Mouse (Mus musculus) spleen, adult 2 months (tissue): Measurements from ENCODE around the gene Acin1. TPM values are rescaled to one million over a fixed set of nuclear protein-coding genes. Genes with fewer than 3 reads are reported as not detected.
A peak's percentile ranks its signal among the peaks of the same experiment; 100 is the strongest.

Source experiments
- DNase-seq, 2 experiments: peaks; one replicate each; pipeline versions ENCODE4 v3.0.0 to v3.0.0-alpha.2; 2012 to 2021; ENCODE audit warnings: low spot score in 2 of 2, low read depth in 1 of 2
- H3K27ac ChIP-seq: fragments of 200-500 bp; 2 replicates; pipeline ENCODE4 v1.5.1; 2012; ENCODE audit warnings: low read length, inconsistent platforms; ENCODE audit not compliant: insufficient read depth
- H3K27me3 ChIP-seq: fragments of 200-500 bp; 2 replicates; pipeline ENCODE4 v1.6.1; 2012; ENCODE audit warnings: mild to moderate bottlenecking, moderate library complexity, low read length, inconsistent platforms; ENCODE audit not compliant: control insufficient read depth, insufficient read depth
- H3K36me3 ChIP-seq: fragments of 200-500 bp; 2 replicates; pipeline ENCODE4 v1.6.1; 2012; ENCODE audit warnings: mild to moderate bottlenecking, low read length, inconsistent platforms; ENCODE audit not compliant: control insufficient read depth, insufficient read depth
- H3K4me1 ChIP-seq: fragments of 200-500 bp; 2 replicates; pipeline ENCODE4 v1.6.1; 2011; ENCODE audit warnings: inconsistent platforms; ENCODE audit not compliant: control insufficient read depth, insufficient read depth, insufficient read length
- H3K4me3 ChIP-seq: fragments of 200-500 bp; 2 replicates; pipeline ENCODE4 v1.5.1; 2011; ENCODE audit warnings: mild to moderate bottlenecking, inconsistent platforms; ENCODE audit not compliant: insufficient read depth, insufficient read length; ENCODE audit errors: extremely low read depth
- CTCF ChIP-seq: fragments of 200-500 bp; IDR thresholded peaks from 2 replicates; pipeline ENCODE4 v1.5.1; 2011; ENCODE audit warnings: mild to moderate bottlenecking, inconsistent platforms; ENCODE audit not compliant: insufficient read depth, insufficient read length, insufficient replicate concordance; ENCODE audit errors: extremely low read depth
- POLR2A ChIP-seq: fragments of 200-500 bp; IDR thresholded peaks from 2 replicates; pipeline ENCODE4 v1.6.1; 2011; ENCODE audit warnings: low read depth, low read length, inconsistent platforms
- WGBS: fragments of 180-500 bp; shearing (Covaris S2); methylation state at CpG from one replicate; pipeline ENCODE4 v1.1.7; 2018; 5-methylcytosine and 5-hydroxymethylcytosine counted together
- polyA plus RNA-seq: library from polyadenylated mRNA; depleted of rRNA; stranded (reverse); fragments of >200 nt; gene quantifications from 2 replicates; pipeline ENCODE4 v1.2.3, GENCODE M21; 2012

The Acin1 gene
- polyA plus RNA-seq, 1 experiment: 126 TPM

DNA sequence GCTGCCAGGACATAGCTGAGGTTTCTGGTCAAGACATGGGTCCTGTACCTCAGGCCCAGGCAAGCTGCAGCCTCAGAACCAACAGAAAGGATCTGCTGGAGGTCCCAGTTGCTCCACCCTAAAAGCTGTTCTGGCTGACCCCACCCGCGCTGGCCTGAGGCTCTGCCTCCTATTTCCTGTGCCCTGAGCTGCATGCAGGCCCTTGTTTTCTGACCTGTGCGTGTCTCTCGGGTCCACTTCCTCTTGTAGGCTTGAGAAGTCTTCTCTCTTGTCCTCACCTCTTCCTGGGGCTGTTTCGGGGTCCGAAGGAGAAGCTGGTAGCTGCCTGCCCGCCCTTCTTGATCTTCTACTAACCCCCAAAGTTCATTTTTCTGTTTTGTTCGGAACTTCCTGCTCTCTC lies 26.1 kb upstream of the Acin1 start:
- Histone ChIP-seq H3K4me1 (peaks cover 10% of the 10 kb centered on the region; the same call in 1 of the 2 replicates), H3K36me3 (no peaks in the 10 kb centered on the region), H3K27me3 (no peaks in the 10 kb centered on the region), H3K4me3 (no peak overlapping the region), H3K27ac (peak overlapping the region; percentile 40; the same call in 1 of the 2 replicates)
- WGBS: 35% methylated on average over 8 of the region's 8 CpGs
- no peak for DNase-seq
- TF ChIP-seq CTCF (no peak), POLR2A (no peak)

DNA sequence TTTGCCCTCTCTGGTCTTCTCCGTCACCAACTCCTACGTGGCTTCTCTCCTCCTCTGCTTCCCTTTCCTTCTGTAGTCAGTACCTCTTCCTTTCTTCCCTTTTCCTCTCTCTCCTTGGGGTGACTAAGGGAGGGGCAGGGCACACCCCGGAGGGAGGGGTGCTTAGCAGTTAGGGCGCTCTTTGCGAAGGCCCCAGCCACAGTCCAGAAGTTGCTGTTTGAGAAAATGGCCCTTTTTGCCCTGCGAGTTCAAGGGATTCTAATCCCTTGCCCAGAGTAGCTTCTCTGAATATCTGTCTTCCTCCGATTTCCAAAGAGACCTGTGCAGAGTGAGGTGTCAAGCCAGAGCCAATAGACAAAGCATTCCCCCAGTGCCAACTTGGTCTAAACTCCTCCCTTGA lies 25.3 kb upstream of the Acin1 start, which contains the start of gene Cebpe:
Cebpe (minus strand) TSS at position 101 of the 400 bp plus-strand sequence.
- Histone ChIP-seq H3K36me3 (no peaks in the 10 kb centered on the region), H3K27me3 (no peaks in the 10 kb centered on the region), H3K4me1 (peaks cover 10% of the 10 kb centered on the region; the same call in 1 of the 2 replicates), H3K4me3 (no peak within 1 kb of the TSS), H3K27ac (peak within 1 kb of the TSS; percentile 40; the same call in 1 of the 2 replicates)
- no peak for DNase-seq
- WGBS: 78% methylated on average over 7 of the region's 7 CpGs
- TF ChIP-seq CTCF (no peak), POLR2A (no peak)

- DNase-seq: no peak
- no peak overlapping the region for H3K4me3 ChIP-seq
- no peaks in the 10 kb centered on the region for H3K27me3 ChIP-seq
- WGBS: 85% methylated on average over 9 of the region's 9 CpGs
- H3K27ac ChIP-seq: no peak overlapping the region
- no peaks in the 10 kb centered on the region for H3K36me3 ChIP-seq
- TF ChIP-seq CTCF (no peak), POLR2A (no peak)
- H3K4me1 ChIP-seq: peaks cover 9% of the 10 kb centered on the region; the same call in 1 of the 2 replicates
These were observed 22.3 kb upstream of the Acin1 start for GRCm38 (mm10) chr14:54709054-54709453.

GRCm38 (mm10) chr14:54706589-54707320 lies 20.0 kb upstream of the Acin1 start:
- H3K27ac ChIP-seq: no peak overlapping the region
- WGBS: 55% methylated on average over 17 of the region's 17 CpGs
- DNase-seq: no peak
- no peaks in the 10 kb centered on the region for H3K36me3 ChIP-seq
- H3K4me3 ChIP-seq: no peak overlapping the region
- TF ChIP-seq CTCF (no peak), POLR2A (no peak)
- H3K4me1 ChIP-seq: peaks cover 4% of the 10 kb centered on the region; the same call in 1 of the 2 replicates
- no peaks in the 10 kb centered on the region for H3K27me3 ChIP-seq

DNA sequence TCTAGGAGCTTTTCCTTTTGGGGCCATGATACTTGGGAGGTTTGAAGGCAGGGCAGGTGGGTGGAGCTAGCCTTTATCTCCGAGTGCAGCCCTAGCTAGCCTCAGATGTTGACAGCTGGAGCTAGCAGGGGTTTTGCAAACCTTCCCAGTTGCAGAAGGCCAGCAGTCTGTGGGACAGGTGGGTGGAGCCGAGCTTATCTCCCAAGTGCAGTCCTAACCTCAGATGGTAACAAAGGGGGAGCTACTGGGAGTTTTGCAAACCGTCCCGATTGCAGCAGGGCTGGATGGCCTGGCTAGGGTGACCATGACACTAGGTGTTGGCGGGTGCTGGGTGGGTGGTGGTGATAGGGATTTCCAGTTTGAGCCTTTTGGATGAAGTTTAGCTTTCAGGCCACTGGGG lies 19.1 kb upstream of the Acin1 start:
- H3K27ac ChIP-seq: no peak overlapping the region

GRCm38 (mm10) chr14:54703207-54703606 lies 16.5 kb upstream of the Acin1 start:
- no peak overlapping the region for H3K4me3 ChIP-seq
- no peak for DNase-seq
- 73% methylated on average over 10 of the region's 10 CpGs for WGBS
- no peaks in the 10 kb centered on the region for H3K27me3 ChIP-seq
- peaks cover 4% of the 10 kb centered on the region; the same call in 1 of the 2 replicates for H3K4me1 ChIP-seq
- no peaks in the 10 kb centered on the region for H3K36me3 ChIP-seq
- H3K27ac ChIP-seq: no peak overlapping the region
- TF ChIP-seq CTCF (no peak), POLR2A (no peak)

More for the DNA sequence above, 19.1 kb upstream of the Acin1 start:
- TF ChIP-seq POLR2A (no peak), CTCF (no peak)
- H3K27me3 ChIP-seq: no peaks in the 10 kb centered on the region
- peaks cover 4% of the 10 kb centered on the region; the same call in 1 of the 2 replicates for H3K4me1 ChIP-seq
- 31% methylated on average over 5 of the region's 5 CpGs for WGBS
- no peak for DNase-seq
- H3K4me3 ChIP-seq: no peak overlapping the region
- H3K36me3 ChIP-seq: no peaks in the 10 kb centered on the region

- H3K27ac ChIP-seq: no peak overlapping the region
- peak; percentile 42 to 78 for DNase-seq
- H3K36me3 ChIP-seq: no peaks in the 10 kb centered on the region
- H3K4me3 ChIP-seq: no peak overlapping the region
- WGBS: 21% methylated on average over 6 of the region's 6 CpGs
- H3K27me3 ChIP-seq: no peaks in the 10 kb centered on the region
- peak; percentile 87; the same call in 1 of the 2 replicates for TF ChIP-seq CTCF
- no peak for TF ChIP-seq POLR2A
- peaks cover 4% of the 10 kb centered on the region; the same call in 1 of the 2 replicates for H3K4me1 ChIP-seq
These were observed 14.6 kb upstream of the Acin1 start for GRCm38 (mm10) chr14:54701298-54701697.
